ENCODE assay signal across 18 mouse cellular contexts in the genomic region with DNA sequence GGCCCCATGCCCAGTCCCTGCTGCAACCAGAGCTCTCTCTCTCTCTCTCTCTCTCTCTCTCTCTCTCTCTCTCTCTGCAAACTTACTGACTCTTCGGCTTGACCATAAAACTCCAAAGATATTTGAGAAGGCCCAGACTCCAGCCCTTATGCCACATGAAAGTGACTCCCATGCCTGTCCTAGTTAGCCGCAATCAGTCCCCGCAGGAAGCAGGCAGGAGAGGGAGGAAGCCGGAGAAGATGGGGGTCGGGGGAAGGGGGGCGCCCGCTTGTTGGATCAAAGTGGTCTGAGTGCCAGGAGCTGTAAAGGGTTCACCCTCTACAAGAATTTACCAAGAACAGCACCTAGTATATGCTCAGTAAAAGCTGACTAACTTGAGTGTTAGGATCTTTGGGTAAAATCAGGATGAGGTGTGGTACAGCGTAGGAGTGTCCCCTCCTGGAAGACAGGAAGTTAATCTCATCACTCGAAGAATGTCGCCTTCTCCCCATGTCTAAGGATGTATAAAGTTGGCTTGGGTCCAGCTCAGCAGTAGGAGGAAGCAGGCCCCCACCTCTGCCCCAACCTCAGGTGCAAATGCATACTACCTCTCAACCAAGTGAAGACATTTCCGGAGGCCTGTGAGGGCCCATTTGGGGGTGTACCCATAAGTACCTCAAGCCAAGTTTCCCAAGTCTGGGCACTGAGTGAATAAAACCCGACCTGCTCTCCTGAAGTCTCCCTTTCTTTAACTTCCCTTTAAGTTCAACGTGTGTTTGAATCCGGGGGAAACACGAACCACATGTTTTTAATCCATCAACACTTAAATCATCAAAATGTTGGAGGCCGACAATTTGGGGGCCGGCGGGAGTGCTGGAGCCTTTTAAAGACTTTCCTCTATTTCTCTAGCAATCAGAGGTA.
DNase-seq lines count a peak whose midpoint lies in the region; ATAC-seq and TF ChIP-seq lines count a peak whose summit lies in the region.
"Had no signal": no experiment of that assay in that cellular context is flagged by ENCODE, and none has a peak within 500 bp of the region (broad histone marks: within the 10 kb centered on the region; RNA-seq: fewer than 3 reads in every experiment).

No protein-coding gene starts in this region.

- WGBS in lung, embryonic 14.5 days: 49% methylated on average over 18 of the region's 18 CpGs

- no peaks in the 10 kb centered on the region for H3K27me3 ChIP-seq in lung, embryonic 14.5 days (ENCODE audit: insufficient read depth, low read length)
- H3K27me3 ChIP-seq: CH12.LX; liver, embryonic 15.5 days; midbrain, embryonic 13.5 days; neural tube, embryonic 15.5 days had no signal

- H3K4me1 ChIP-seq in lung, embryonic 14.5 days (ENCODE audit: insufficient read depth): 0 out of 2 replicates have a peak, but pooled peaks cover 5% of the 10 kb centered on the region
- H3K4me1 ChIP-seq: liver, embryonic 15.5 days; neural tube, embryonic 15.5 days had no signal

- peak; percentile 64 for DNase-seq in lung, embryonic 14.5 days
- no peak for DNase-seq in lung, postnatal 14 days
- DNase-seq in brain, adult 2 months (ENCODE audit: low read depth, low spot score): peak; percentile 10
- peak; percentile 48 for DNase-seq in forelimb bud, embryonic 11.5 days (ENCODE audit: low read depth, low spot score)
- DNase-seq in naive thymus-derived CD4-positive, alpha-beta T cell, adult 2 months (ENCODE audit: low read depth): peak; percentile 70
- DNase-seq in layer of hippocampus, postnatal 25 days (ENCODE audit: extremely low spot score in 1 of 2, low spot score in 1 of 2): no peak
- DNase-seq: adrenal gland, postnatal 10 days; cerebellum, adult 11-12 months; kidney, postnatal 10 days; thymus, postnatal 14 days had no signal

- ATAC-seq in lung, embryonic 14.5 days (ENCODE audit: insufficient read depth): no peak
- ATAC-seq in erythroid progenitor cell, adult 5-6 weeks (replicated peaks; ENCODE audit: low FRiP score, poor library complexity, severe bottlenecking): no peak
- ATAC-seq: forebrain, embryonic 14.5 days; hindbrain, postnatal 0 days; midbrain, embryonic 13.5 days had no signal

- H3K9me3 ChIP-seq in lung, embryonic 14.5 days (ENCODE audit: low read depth, low read length): no peaks in the 10 kb centered on the region
- H3K9me3 ChIP-seq: liver, embryonic 15.5 days; midbrain, embryonic 13.5 days; neural tube, embryonic 15.5 days had no signal

- no peak for TF ChIP-seq CTCF in lung, embryonic 14.5 days (IDR thresholded peaks at IDR 0.05; ENCODE audit: low read depth)

- no peaks in the 10 kb centered on the region for H3K36me3 ChIP-seq in lung, embryonic 14.5 days (ENCODE audit: insufficient read depth)
- H3K36me3 ChIP-seq: liver, embryonic 15.5 days; midbrain, embryonic 13.5 days; neural tube, embryonic 15.5 days had no signal

- H3K9ac ChIP-seq in lung, embryonic 14.5 days: no peak overlapping the region
- H3K9ac ChIP-seq: liver, embryonic 15.5 days; midbrain, embryonic 13.5 days; neural tube, embryonic 15.5 days had no signal

- no peak overlapping the region for H3K4me3 ChIP-seq in lung, embryonic 14.5 days (ENCODE audit: low read depth, low read length)
- H3K4me3 ChIP-seq: liver, embryonic 15.5 days; midbrain, embryonic 13.5 days; neural tube, embryonic 15.5 days had no signal

- no peak overlapping the region for H3K27ac ChIP-seq in lung, embryonic 14.5 days (ENCODE audit: low read depth)
- H3K27ac ChIP-seq: hindbrain, postnatal 0 days; liver, embryonic 15.5 days; macrophage; midbrain, embryonic 13.5 days; neural tube, embryonic 15.5 days had no signal

- H3K4me2 ChIP-seq in lung, embryonic 14.5 days: no peak overlapping the region
- H3K4me2 ChIP-seq: liver, embryonic 15.5 days; midbrain, embryonic 13.5 days; neural tube, embryonic 15.5 days had no signal

Comparison
In these comparisons a context has a peak if more than half of its experiments do, and no peak if none do; other contexts are left out.
1. DNase-seq: peak in lung, embryonic 14.5 days (single experiment), brain, adult 2 months (single experiment), forelimb bud, embryonic 11.5 days (single experiment) and naive thymus-derived CD4-positive, alpha-beta T cell, adult 2 months (single experiment); none in lung, postnatal 14 days (single experiment) and layer of hippocampus, postnatal 25 days (0 of 2).